Mouse (Mus musculus) thymus, adult 2 months (tissue): ENCODE results near the gene Zscan5b.
"Not testable (repeated sequence)": the region's sequence is repeated elsewhere in the genome, so short reads cannot be mapped to it uniquely, and the experiment has no call there.

Experiments used
- CTCF ChIP-seq: fragments of 200-500 bp; IDR thresholded peaks from 2 replicates; pipeline ENCODE4 v1.5.1; 2012; ENCODE audit warnings: mild to moderate bottlenecking, control low read depth, low read length, moderate library complexity, borderline replicate concordance; ENCODE audit not compliant: control insufficient read depth, poor library complexity, insufficient read depth; ENCODE audit errors: extremely low read depth
- POLR2A ChIP-seq: fragments of 200-500 bp; IDR thresholded peaks from 2 replicates; pipeline ENCODE4 v1.6.1; 2012; ENCODE audit warnings: mild to moderate bottlenecking, low read length, control low read depth, moderate library complexity; ENCODE audit not compliant: control insufficient read depth, poor library complexity, insufficient read depth; ENCODE audit errors: extremely low read depth

GRCm38 (mm10) chr7:6174365-6174987, 47.6 kb upstream of the Zscan5b start:
- not testable (repeated sequence) for TF ChIP-seq POLR2A, CTCF
